Comparison of ENCODE assay signal across 8 mouse cellular contexts in genomic region chr14:12208554-12208953, GRCm38 (mm10).
DNase-seq lines count a peak whose midpoint lies in the region; ATAC-seq and TF ChIP-seq lines count a peak whose summit lies in the region.

No protein-coding gene starts in this region.

- no peak for DNase-seq in forebrain, postnatal 0 days
- peak; percentile 22 for DNase-seq in neural tube, embryonic 10.5 days (ENCODE audit: extremely low spot score, low spot score)
- peak; percentile 47 for DNase-seq in adrenal gland, postnatal 14 days
- peak; percentile 46 to 55 for DNase-seq in kidney, postnatal 4 days
- no peak for DNase-seq in limb, embryonic 10.5 days (ENCODE audit: low spot score)

- H3K9ac ChIP-seq in forebrain, postnatal 0 days = no peak overlapping the region
- no peak overlapping the region for H3K9ac ChIP-seq in forebrain, embryonic 13.5 days
- no peak overlapping the region for H3K9ac ChIP-seq in neural tube, embryonic 15.5 days (replicated peaks)
- H3K9ac ChIP-seq in forebrain, embryonic 15.5 days (replicated peaks) = no peak overlapping the region

- 81% methylated on average over 2 of the region's 2 CpGs for WGBS in forebrain, postnatal 0 days
- WGBS in forebrain, embryonic 13.5 days = 92% methylated on average over 2 of the region's 2 CpGs
- WGBS in neural tube, embryonic 15.5 days = 92% methylated on average over 2 of the region's 2 CpGs
- WGBS in forebrain, embryonic 15.5 days = 85% methylated on average over 2 of the region's 2 CpGs
- WGBS in limb, embryonic 10.5 days = 91% methylated on average over 2 of the region's 2 CpGs

- H3K4me1 ChIP-seq in forebrain, postnatal 0 days (ENCODE audit: insufficient read depth) = no peaks in the 10 kb centered on the region
- peaks cover 4% of the 10 kb centered on the region; the same call in 1 of the 2 replicates for H3K4me1 ChIP-seq in forebrain, embryonic 13.5 days
- no peaks in the 10 kb centered on the region for H3K4me1 ChIP-seq in neural tube, embryonic 15.5 days
- H3K4me1 ChIP-seq in forebrain, embryonic 15.5 days = no peaks in the 10 kb centered on the region
- H3K4me1 ChIP-seq in limb, embryonic 10.5 days = no peaks in the 10 kb centered on the region

- no peaks in the 10 kb centered on the region for H3K27me3 ChIP-seq in forebrain, postnatal 0 days (ENCODE audit: insufficient read depth, low read length)
- no peaks in the 10 kb centered on the region for H3K27me3 ChIP-seq in forebrain, embryonic 13.5 days
- H3K27me3 ChIP-seq in neural tube, embryonic 15.5 days (replicated peaks) = no peaks in the 10 kb centered on the region
- no peaks in the 10 kb centered on the region for H3K27me3 ChIP-seq in forebrain, embryonic 15.5 days
- H3K27me3 ChIP-seq in limb, embryonic 10.5 days (ENCODE audit: low read depth, poor library complexity, severe bottlenecking) = no peaks in the 10 kb centered on the region

- no peak overlapping the region for H3K4me2 ChIP-seq in forebrain, postnatal 0 days (ENCODE audit: low read depth)
- no peak overlapping the region for H3K4me2 ChIP-seq in forebrain, embryonic 13.5 days
- H3K4me2 ChIP-seq in neural tube, embryonic 15.5 days = no peak overlapping the region
- no peak overlapping the region for H3K4me2 ChIP-seq in forebrain, embryonic 15.5 days (replicated peaks)

- H3K36me3 ChIP-seq in forebrain, postnatal 0 days (ENCODE audit: insufficient read depth) = peaks cover 7% of the 10 kb centered on the region
- peaks cover 24% of the 10 kb centered on the region for H3K36me3 ChIP-seq in forebrain, embryonic 13.5 days (ENCODE audit: poor library complexity, severe bottlenecking)
- H3K36me3 ChIP-seq in neural tube, embryonic 15.5 days = peaks cover 6% of the 10 kb centered on the region; the same call in 1 of the 2 replicates
- no peaks in the 10 kb centered on the region for H3K36me3 ChIP-seq in forebrain, embryonic 15.5 days
- peaks cover 11% of the 10 kb centered on the region for H3K36me3 ChIP-seq in limb, embryonic 10.5 days

- no peaks in the 10 kb centered on the region for H3K9me3 ChIP-seq in forebrain, postnatal 0 days (ENCODE audit: low read length)
- no peaks in the 10 kb centered on the region for H3K9me3 ChIP-seq in forebrain, embryonic 13.5 days (replicated peaks)
- H3K9me3 ChIP-seq in neural tube, embryonic 15.5 days (replicated peaks) = no peaks in the 10 kb centered on the region
- no peaks in the 10 kb centered on the region for H3K9me3 ChIP-seq in forebrain, embryonic 15.5 days
- H3K9me3 ChIP-seq in limb, embryonic 10.5 days (replicated peaks) = no peaks in the 10 kb centered on the region

- no peak overlapping the region for H3K27ac ChIP-seq in forebrain, postnatal 0 days (ENCODE audit: low read depth, low read length)
- no peak overlapping the region for H3K27ac ChIP-seq in forebrain, embryonic 13.5 days
- no peak overlapping the region for H3K27ac ChIP-seq in neural tube, embryonic 15.5 days (replicated peaks)
- H3K27ac ChIP-seq in forebrain, embryonic 15.5 days (replicated peaks) = no peak overlapping the region
- no peak overlapping the region for H3K27ac ChIP-seq in limb, embryonic 10.5 days

- peak; percentile 70 for TF ChIP-seq CTCF in forebrain, postnatal 0 days (IDR thresholded peaks at IDR 0.05; ENCODE audit: low read depth)

- H3K4me3 ChIP-seq in forebrain, postnatal 0 days (ENCODE audit: low read depth, low read length) = no peak overlapping the region
- H3K4me3 ChIP-seq in forebrain, embryonic 13.5 days = no peak overlapping the region
- H3K4me3 ChIP-seq in neural tube, embryonic 15.5 days (replicated peaks) = no peak overlapping the region
- no peak overlapping the region for H3K4me3 ChIP-seq in forebrain, embryonic 15.5 days
- no peak overlapping the region for H3K4me3 ChIP-seq in limb, embryonic 10.5 days

- no peak for ATAC-seq in forebrain, postnatal 0 days
- no peak for ATAC-seq in forebrain, embryonic 13.5 days
- no peak for ATAC-seq in neural tube, embryonic 15.5 days (ENCODE audit: low FRiP score)
- ATAC-seq in forebrain, embryonic 15.5 days (replicated peaks) = no peak

Comparison
In these comparisons a context has a peak if more than half of its experiments do, and no peak if none do; other contexts are left out.
1. DNase-seq: peak in neural tube, embryonic 10.5 days (single experiment), adrenal gland, postnatal 14 days (single experiment) and kidney, postnatal 4 days (2 of 2); none in forebrain, postnatal 0 days (single experiment) and limb, embryonic 10.5 days (single experiment).